Mouse (Mus musculus) kidney, embryonic 15.5 days (tissue): ENCODE data around the gene Pa2g4. TPM values are rescaled to one million over a fixed set of nuclear protein-coding genes. Genes with fewer than 3 reads are reported as not detected.

Experiments
- ATAC-seq: fragments of 200-750 bp; cut with Nextera tagmentation; replicated peaks from 2 replicates; pipeline ENCODE4 v1.8.0; 2017; ENCODE audit warnings: moderate TSS enrichment; ENCODE audit not compliant: low FRiP score
- H3K27ac ChIP-seq: fragments of 300-500 bp; sonication (generic); 2 replicates; pipeline ENCODE4 v1.5.1; 2015; ENCODE audit warnings: mild to moderate bottlenecking, inconsistent platforms
- H3K27me3 ChIP-seq: fragments of 300-500 bp; sonication (generic); 2 replicates; pipeline ENCODE4 v1.6.1; 2015; ENCODE audit warnings: inconsistent platforms
- H3K36me3 ChIP-seq: fragments of 300-500 bp; sonication (generic); 2 replicates; pipeline ENCODE4 v1.6.1; 2015; ENCODE audit warnings: inconsistent platforms
- H3K4me1 ChIP-seq: fragments of 300-500 bp; sonication (generic); 2 replicates; pipeline ENCODE4 v1.6.1; 2015; ENCODE audit warnings: inconsistent platforms
- H3K4me2 ChIP-seq: fragments of 300-500 bp; sonication (generic); 2 replicates; pipeline ENCODE4 v1.6.1; 2015; ENCODE audit warnings: moderate library complexity, mild to moderate bottlenecking, inconsistent platforms
- H3K4me3 ChIP-seq: fragments of 300-500 bp; sonication (generic); replicated peaks from 2 replicates; pipeline ENCODE4 v1.5.1; 2015; ENCODE audit warnings: mild to moderate bottlenecking, inconsistent platforms
- H3K9ac ChIP-seq: fragments of 300-500 bp; sonication (generic); 2 replicates; pipeline ENCODE4 v1.6.1; 2015; ENCODE audit warnings: mild to moderate bottlenecking, inconsistent platforms
- H3K9me3 ChIP-seq: fragments of 300-500 bp; sonication (generic); replicated peaks from 2 replicates; pipeline ENCODE4 v1.6.1; 2016; ENCODE audit warnings: inconsistent platforms
- WGBS: fragments of 180-500 bp; shearing (Covaris S2); methylation state at CpG from one replicate; pipeline ENCODE4 v1.1.7; 2015; ENCODE audit warnings: mixed read lengths; 5-methylcytosine and 5-hydroxymethylcytosine counted together
- polyA plus RNA-seq: library from polyadenylated mRNA; unstranded; fragments of >200 nt; fragmentation: Nextera tagmentation; extraction: Ambion mirVana; gene quantifications from 2 replicates; pipeline ENCODE4 v1.2.1, GENCODE M21; 2015

The Pa2g4 gene
- polyA plus RNA-seq, 1 experiment from 2014 or later: 205 TPM

DNA sequence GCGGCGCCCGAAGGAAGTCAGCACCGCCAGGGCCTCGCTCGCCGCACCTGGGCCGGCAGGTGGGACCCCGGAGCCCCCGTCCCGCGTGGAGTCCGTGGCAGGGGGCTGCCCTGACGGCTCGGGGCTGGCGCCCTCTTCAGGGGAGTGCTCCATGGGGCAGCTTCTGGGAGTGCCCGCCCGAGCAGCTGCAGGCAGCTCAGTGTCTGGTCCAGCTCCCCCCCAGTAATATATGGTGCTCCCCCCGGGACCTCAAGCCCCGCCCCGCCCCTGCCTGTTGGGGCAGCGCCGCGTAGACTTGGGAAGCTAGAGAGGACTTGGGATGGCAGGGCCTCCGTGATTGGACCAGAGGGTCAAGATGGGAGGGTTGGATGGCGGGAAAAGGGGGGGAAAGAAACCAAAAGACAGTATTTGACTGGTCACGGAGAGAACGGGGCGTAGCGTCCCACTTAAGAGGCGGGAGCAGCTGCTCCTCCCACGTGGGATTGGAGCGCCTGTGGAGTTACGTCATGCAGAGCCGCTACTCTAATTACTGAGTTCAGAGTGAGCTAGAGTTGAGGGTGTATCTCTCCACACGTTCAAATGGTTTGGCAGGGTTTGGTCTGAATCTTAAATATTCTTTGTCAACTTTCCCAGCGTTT lies 40.0 kb downstream of the Pa2g4 start, which contains the start of gene Esyt1:
Esyt1 (minus strand) TSS at position 201 of the 638 bp plus-strand sequence.
- Histone ChIP-seq H3K4me2 (peak within 1 kb of the TSS; percentile 100), H3K27me3 (peaks cover 17% of the 10 kb centered on the region), H3K9ac (peak within 1 kb of the TSS; percentile 77), H3K36me3 (peaks cover 13% of the 10 kb centered on the region), H3K4me3 (peak within 1 kb of the TSS; percentile 90), H3K9me3 (no peaks in the 10 kb centered on the region), H3K27ac (peak within 1 kb of the TSS; percentile 85), H3K4me1 (peaks cover 18% of the 10 kb centered on the region)
- peak; percentile 98 for ATAC-seq
- WGBS: under 1% methylated on average over 37 of the region's 37 CpGs

DNA sequence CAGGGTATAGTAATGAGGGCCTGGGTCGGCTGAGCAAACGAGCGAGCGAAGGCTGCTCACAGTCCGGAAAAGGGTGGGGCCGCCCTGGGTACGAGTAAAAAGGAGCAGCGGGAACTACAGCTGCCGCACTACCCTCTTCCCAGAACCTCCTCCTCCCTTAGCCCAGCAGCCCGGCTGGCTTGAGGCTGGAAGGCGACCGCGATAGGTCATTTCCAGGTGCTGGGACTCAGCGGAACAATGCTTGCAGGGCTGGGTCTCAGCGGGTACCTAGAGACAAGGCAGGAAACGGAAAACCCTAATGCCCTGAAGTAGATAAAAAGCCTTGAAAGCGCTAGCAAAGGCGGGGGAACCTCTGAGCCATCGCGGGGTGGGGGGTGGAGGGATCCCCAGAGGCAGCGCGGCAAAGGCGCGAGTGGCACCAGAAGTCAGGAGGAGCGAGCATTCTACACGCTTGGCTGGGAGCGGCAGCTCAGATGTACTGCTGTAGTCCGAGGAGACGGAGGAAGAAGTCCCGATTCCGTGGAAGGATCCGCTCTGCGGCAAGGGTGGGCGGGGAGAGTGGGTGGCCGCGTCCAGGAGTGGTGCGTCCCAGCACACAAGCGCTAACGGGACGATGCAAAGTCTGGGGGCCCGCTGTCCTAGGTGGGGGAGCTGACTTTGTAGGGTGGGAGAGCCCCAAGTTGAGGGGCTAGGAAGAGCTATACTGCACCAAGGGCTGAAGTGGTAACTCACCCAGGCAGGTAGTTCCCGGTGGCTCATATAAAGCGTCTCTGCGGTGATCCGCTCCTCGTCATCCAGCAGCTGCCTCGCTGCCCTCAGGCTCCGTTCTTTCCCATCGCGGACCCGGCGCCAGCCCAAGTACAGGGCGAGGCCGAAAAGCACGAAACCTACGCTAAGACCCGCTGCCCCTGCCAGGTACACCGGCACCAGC lies 40.8 kb downstream of the Pa2g4 start:
- WGBS: under 1% methylated on average over 58 of the region's 58 CpGs

DNA sequence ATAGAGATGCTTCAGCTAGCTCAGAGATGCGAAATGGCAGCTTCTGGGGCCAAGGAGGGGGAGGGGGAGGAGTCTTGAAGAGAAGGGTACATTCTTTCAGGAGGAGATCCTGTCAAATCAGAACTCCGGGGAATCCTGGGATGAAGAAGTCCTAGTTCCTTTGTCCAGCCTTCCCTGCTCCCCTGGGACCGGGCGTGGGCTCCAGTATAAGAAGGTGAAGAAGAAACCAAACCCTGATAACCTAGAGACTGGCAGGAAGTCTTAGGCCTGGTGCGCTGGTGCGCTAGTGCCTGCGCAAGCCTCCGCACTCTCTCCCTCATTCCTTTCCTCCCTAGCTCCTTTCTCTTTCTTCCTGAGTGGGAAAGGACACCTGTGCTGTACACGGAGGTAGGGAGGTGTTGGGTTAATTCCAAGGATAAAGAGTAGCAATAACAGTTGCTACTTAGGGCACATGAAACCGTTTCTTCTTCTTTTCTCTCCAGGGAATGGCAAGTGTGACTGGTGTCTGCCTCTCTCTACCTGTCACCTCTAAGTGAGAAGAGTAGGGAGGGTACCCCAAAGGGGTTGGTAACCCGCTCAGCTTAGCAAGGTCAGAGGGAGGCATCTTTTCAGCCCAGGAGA lies 41.6 kb downstream of the Pa2g4 start:
- Histone ChIP-seq H3K27me3 (peaks cover 17% of the 10 kb centered on the region), H3K9me3 (no peaks in the 10 kb centered on the region), H3K4me3 (peak overlapping the region; percentile 90), H3K4me1 (peaks cover 18% of the 10 kb centered on the region), H3K27ac (no peak overlapping the region), H3K9ac (peak overlapping the region; percentile 77), H3K36me3 (peaks cover 27% of the 10 kb centered on the region), H3K4me2 (peak overlapping the region; percentile 100)
- WGBS: 19% methylated on average over 11 of the region's 11 CpGs
- no peak for ATAC-seq

More for the DNA sequence above, 40.8 kb downstream of the Pa2g4 start:
- Histone ChIP-seq H3K4me2 (peak overlapping the region; percentile 100), H3K9ac (peak overlapping the region; percentile 77), H3K4me3 (peak overlapping the region; percentile 90), H3K27ac (peak overlapping the region; percentile 85), H3K36me3 (peaks cover 20% of the 10 kb centered on the region), H3K9me3 (no peaks in the 10 kb centered on the region), H3K4me1 (peaks cover 18% of the 10 kb centered on the region), H3K27me3 (peaks cover 17% of the 10 kb centered on the region)
- peak; percentile 49 for ATAC-seq

DNA sequence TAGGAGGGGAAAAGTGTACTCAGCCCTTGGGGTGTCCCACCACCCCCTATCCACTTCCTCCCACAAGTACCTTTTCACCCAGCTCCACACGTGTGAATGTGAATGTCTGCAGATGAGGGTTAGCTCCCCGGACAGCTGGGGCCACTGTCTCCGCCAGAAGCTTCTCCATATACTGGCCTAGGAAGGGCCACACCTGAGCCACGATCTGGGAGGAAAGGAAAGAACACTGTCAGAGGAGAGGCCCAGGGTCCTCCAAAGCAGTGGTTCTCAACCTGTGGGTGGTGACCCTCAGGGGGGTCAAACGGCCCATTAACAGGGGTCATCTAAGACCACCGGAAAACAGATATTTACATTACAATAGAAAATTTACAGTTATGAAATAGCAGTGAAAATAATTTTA lies 43.4 kb downstream of the Pa2g4 start:
- peaks cover 27% of the 10 kb centered on the region for H3K4me1 ChIP-seq
- no peak overlapping the region for H3K9ac ChIP-seq
- H3K4me2 ChIP-seq: no peak overlapping the region
- no peaks in the 10 kb centered on the region for H3K9me3 ChIP-seq
- no peak overlapping the region for H3K4me3 ChIP-seq
- H3K27ac ChIP-seq: no peak overlapping the region
- H3K27me3 ChIP-seq: peaks cover 12% of the 10 kb centered on the region
- 73% methylated on average over 6 of the region's 6 CpGs for WGBS
- peaks cover 34% of the 10 kb centered on the region for H3K36me3 ChIP-seq
- no peak for ATAC-seq

DNA sequence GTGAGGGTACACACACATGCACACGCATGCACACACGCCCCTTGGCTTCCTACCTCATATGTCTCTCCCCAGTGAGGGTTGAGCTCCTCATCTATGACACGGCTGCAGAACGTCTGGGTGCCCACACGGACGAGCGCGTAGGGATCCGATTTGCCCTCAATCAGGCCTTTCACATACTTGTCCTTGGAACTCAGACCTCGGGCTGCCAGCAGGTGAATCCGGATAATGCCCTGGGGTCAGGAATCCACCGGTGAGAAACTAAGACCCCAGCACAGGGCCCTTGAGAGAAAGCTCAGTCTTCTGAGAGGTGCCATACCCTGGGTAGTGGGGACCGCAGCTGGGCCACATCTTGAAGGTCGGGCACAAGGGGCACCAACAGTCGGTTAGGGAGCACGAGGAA lies 45.2 kb downstream of the Pa2g4 start:
- 89% methylated on average over 16 of the region's 16 CpGs for WGBS
- H3K36me3 ChIP-seq: peaks cover 35% of the 10 kb centered on the region
- H3K9me3 ChIP-seq: no peaks in the 10 kb centered on the region

DNA sequence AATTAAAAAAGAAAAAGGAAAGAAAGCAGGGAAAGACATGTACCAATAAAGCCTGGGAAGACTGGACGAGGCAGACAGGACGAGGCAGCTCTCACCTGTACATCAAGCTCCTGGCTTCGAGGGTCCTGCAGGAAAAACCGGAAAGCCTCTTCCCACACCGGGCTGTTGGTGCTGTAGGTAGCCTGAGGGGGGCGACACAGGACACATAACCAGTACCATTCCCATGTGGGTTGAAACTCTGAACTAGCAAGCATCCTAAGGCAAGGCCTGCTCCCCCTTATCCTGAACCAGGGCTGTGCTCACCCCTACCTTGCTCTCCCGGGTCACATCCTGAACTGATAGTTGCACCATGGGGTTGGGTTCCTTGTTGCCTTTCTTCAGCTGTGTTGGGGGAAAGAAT lies 47.0 kb downstream of the Pa2g4 start:
- Histone ChIP-seq H3K9me3 (no peaks in the 10 kb centered on the region), H3K9ac (no peak overlapping the region), H3K27me3 (peaks cover 23% of the 10 kb centered on the region), H3K27ac (no peak overlapping the region), H3K4me2 (no peak overlapping the region), H3K36me3 (peaks cover 43% of the 10 kb centered on the region), H3K4me1 (peaks cover 24% of the 10 kb centered on the region), H3K4me3 (no peak overlapping the region)
- WGBS: 80% methylated on average over 7 of the region's 7 CpGs
- ATAC-seq: no peak

More for the DNA sequence above, 45.2 kb downstream of the Pa2g4 start:
- Histone ChIP-seq H3K4me3 (no peak overlapping the region), H3K4me2 (no peak overlapping the region), H3K9ac (no peak overlapping the region), H3K4me1 (peaks cover 35% of the 10 kb centered on the region), H3K27me3 (peaks cover 25% of the 10 kb centered on the region), H3K27ac (no peak overlapping the region)
- no peak for ATAC-seq

DNA sequence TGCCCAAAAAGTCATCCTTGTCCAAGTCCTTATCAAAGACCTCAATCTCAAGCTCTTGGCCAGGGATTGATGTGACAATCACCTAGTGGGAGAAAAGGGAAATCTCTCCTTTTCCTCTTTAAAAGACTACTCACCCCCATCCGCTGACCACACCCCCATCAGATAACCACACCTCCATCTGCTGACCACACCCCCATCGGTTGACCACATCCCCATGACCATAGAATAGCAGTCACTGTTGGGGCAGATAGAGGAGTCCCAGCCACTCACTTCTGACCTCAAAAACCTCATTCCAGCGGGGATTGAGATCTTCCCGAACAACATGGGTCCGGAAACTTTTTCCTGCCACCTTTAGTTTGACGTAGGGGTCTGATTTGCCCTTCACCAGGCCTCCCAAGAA lies 49.1 kb downstream of the Pa2g4 start:
- WGBS: 31% methylated on average over 6 of the region's 6 CpGs
- H3K4me2 ChIP-seq: no peak overlapping the region; the same call in 1 of the 2 replicates
- peaks cover 49% of the 10 kb centered on the region for H3K36me3 ChIP-seq
- no peak for ATAC-seq
- peaks cover 15% of the 10 kb centered on the region for H3K27me3 ChIP-seq
- no peak overlapping the region for H3K27ac ChIP-seq
- peaks cover 23% of the 10 kb centered on the region for H3K4me1 ChIP-seq
- no peak overlapping the region for H3K4me3 ChIP-seq
- no peak overlapping the region for H3K9ac ChIP-seq
- H3K9me3 ChIP-seq: no peaks in the 10 kb centered on the region

DNA sequence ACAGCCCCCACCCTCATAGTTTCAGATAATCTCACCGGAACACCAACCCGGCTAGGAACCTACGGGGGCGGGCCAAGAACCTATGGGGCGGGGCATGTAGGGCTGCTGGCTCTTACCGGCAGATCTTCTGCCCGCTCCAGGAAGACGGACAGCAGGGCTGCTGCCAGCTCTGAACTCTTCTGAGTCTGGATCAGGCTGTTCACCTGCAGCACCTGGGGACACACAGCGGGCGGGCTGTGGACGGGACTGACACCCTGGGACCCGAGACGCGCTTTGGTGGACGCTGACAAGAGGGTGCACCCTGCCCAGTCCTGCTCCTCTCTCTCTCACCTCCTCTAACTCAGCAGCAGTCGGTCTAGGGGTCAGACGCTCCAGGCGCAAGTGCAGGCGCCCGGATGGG lies 49.8 kb downstream of the Pa2g4 start:
- H3K4me1 ChIP-seq: peaks cover 23% of the 10 kb centered on the region
- no peak overlapping the region for H3K27ac ChIP-seq
- ATAC-seq: peak; percentile 34; the same call in 1 of the 2 replicates
- H3K9me3 ChIP-seq: no peaks in the 10 kb centered on the region
- peaks cover 51% of the 10 kb centered on the region for H3K36me3 ChIP-seq
- H3K4me3 ChIP-seq: 0 out of 2 replicates have a peak overlapping the region, but pooled peaks have one; percentile 6
- peak overlapping the region; percentile 48 for H3K4me2 ChIP-seq
- H3K9ac ChIP-seq: no peak overlapping the region
- H3K27me3 ChIP-seq: peaks cover 15% of the 10 kb centered on the region
- WGBS: 21% methylated on average over 20 of the region's 20 CpGs

DNA sequence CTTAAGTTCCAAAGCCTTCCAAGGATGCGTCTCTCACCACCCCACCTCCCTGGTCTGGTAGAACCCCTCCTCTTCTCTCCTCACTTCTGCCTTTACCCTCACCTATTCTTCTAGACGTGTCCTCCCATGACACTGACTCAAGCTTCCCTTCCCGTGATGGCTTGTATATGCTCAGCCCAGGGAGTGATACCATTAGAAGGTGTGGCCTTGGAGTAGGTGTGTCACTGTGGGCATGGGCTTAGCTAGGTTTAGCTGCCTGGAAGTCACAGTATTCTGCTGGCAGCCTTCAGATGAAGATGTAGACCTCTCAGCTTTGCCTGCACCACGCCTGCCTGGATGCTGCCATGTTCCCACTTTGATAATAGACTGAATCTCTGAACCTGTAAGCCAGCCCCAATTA lies 50.7 kb downstream of the Pa2g4 start:
- no peaks in the 10 kb centered on the region for H3K9me3 ChIP-seq
- WGBS: 93% methylated on average over 4 of the region's 4 CpGs
- peaks cover 15% of the 10 kb centered on the region for H3K27me3 ChIP-seq
- no peak overlapping the region for H3K4me2 ChIP-seq
- H3K4me1 ChIP-seq: peaks cover 23% of the 10 kb centered on the region
- no peak overlapping the region for H3K9ac ChIP-seq
- no peak for ATAC-seq
- H3K36me3 ChIP-seq: peaks cover 45% of the 10 kb centered on the region
- no peak overlapping the region for H3K27ac ChIP-seq
- no peak overlapping the region for H3K4me3 ChIP-seq

DNA sequence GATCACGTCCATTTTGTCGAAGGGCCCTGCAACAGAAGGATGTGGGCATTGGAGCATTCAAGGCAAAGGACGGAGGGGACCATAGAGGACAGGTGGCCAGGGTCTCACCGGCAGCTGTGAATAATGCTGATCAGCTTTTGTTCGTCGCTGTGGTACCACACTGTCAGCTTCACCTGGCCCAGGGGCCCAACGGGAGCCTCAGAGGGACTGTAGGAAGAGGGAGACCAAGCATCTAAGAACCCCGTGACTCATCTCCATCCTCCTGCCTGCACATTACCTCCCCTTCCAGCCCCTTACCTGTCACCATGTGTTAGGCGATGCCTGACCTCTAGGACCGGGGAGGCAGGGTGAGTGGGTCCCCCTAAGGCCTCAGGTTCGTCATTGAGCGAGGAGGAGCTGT lies 54.0 kb downstream of the Pa2g4 start:
- H3K4me2 ChIP-seq: no peak overlapping the region
- peaks cover 35% of the 10 kb centered on the region for H3K36me3 ChIP-seq
- H3K27ac ChIP-seq: no peak overlapping the region
- H3K27me3 ChIP-seq: peaks cover 14% of the 10 kb centered on the region
- ATAC-seq: no peak
- H3K9ac ChIP-seq: no peak overlapping the region
- peaks cover 9% of the 10 kb centered on the region for H3K4me1 ChIP-seq
- H3K4me3 ChIP-seq: no peak overlapping the region
- WGBS: 86% methylated on average over 12 of the region's 12 CpGs
- H3K9me3 ChIP-seq: no peaks in the 10 kb centered on the region

DNA sequence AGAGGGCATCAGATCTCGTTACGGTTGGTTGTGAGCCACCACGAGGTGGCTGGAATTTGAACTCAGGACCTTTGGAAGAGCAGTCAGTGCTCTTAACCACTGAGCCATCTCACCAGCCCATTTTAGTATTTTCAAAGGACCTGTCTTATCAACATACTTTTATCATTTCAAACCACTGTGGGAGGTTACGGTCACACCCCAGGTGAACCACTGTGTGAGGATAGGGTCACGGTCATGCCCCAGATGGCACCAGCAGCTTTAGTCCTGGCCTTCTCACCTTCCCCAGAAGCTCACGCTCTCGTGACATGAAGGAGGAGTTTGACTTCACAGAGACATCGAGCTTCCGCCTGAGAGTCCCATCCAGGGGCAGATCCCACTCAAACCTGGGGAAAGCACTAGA lies 54.6 kb downstream of the Pa2g4 start:
- H3K36me3 ChIP-seq: peaks cover 35% of the 10 kb centered on the region
- peaks cover 8% of the 10 kb centered on the region for H3K27me3 ChIP-seq
- no peak overlapping the region for H3K9ac ChIP-seq
- peaks cover 4% of the 10 kb centered on the region; the same call in 1 of the 2 replicates for H3K4me1 ChIP-seq
- WGBS: 80% methylated on average over 9 of the region's 9 CpGs
- H3K27ac ChIP-seq: no peak overlapping the region
- no peaks in the 10 kb centered on the region for H3K9me3 ChIP-seq
- no peak for ATAC-seq
- H3K4me2 ChIP-seq: no peak overlapping the region
- H3K4me3 ChIP-seq: no peak overlapping the region

DNA sequence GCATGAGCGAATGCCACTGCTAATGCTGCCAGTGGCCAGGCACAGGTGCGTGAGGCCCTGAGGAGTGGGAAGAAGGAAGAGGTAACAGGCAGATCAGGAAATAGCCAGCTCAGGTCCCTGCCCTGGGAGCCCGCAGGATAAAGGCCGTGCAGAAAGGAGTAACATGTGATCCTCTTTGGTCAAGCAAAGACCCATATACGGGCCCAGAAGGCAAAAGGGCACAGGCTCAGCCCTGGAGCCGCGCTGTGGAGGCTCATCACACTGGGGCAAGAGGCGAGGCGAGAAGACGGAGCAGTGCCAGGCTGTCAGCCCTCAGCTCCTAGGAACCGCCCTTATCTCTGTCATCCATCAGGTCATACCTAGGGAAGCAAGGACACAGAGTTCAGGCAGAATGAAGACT lies 55.5 kb downstream of the Pa2g4 start:
- no peak overlapping the region for H3K27ac ChIP-seq
- no peak for ATAC-seq
- 85% methylated on average over 11 of the region's 11 CpGs for WGBS
- 0 out of 2 replicates have a peak, but pooled peaks cover under 1% of the 10 kb centered on the region for H3K4me1 ChIP-seq
- H3K27me3 ChIP-seq: no peaks in the 10 kb centered on the region
- no peaks in the 10 kb centered on the region for H3K9me3 ChIP-seq
- no peak overlapping the region for H3K4me3 ChIP-seq
- H3K36me3 ChIP-seq: peaks cover 31% of the 10 kb centered on the region
- H3K4me2 ChIP-seq: no peak overlapping the region
- no peak overlapping the region for H3K9ac ChIP-seq
